Mouse (Mus musculus) spleen, postnatal 14 days (tissue): ENCODE results near the gene A630023A22Rik.

Source experiments
- DNase-seq, 2 experiments: peaks; one replicate each; pipeline ENCODE4 v3.0.0; 2021 to 2022; ENCODE audit warnings: low spot score in 2 of 2

Gene A630023A22Rik

GRCm38 (mm10) chr14:34102601-34103000, at the start of gene A630023A22Rik:
Gene A630023A22Rik (minus strand): TSS chr14:34102754.
- no peak for DNase-seq

- no peak for DNase-seq
Measured at GRCm38 (mm10) chr14:34152342-34152741, 49.8 kb upstream of the A630023A22Rik start, which contains the start of gene Npy4r. Gene Npy4r (minus strand): TSS chr14:34152489.

GRCm38 (mm10) chr14:34142915-34143314, 40.4 kb upstream of the A630023A22Rik start:
- no peak for DNase-seq

- DNase-seq: no peak
Measured at GRCm38 (mm10) chr14:34142316-34142715, 39.8 kb upstream of the A630023A22Rik start.

GRCm38 (mm10) chr14:34139671-34140664, 37.4 kb upstream of the A630023A22Rik start:
- DNase-seq: no peak

- no peak for DNase-seq
Measured at GRCm38 (mm10) chr14:34135391-34135790, 32.8 kb upstream of the A630023A22Rik start.

GRCm38 (mm10) chr14:34131216-34131615, 28.7 kb upstream of the A630023A22Rik start:
- DNase-seq: no peak

- no peak for DNase-seq
Measured at GRCm38 (mm10) chr14:34121691-34122090, 19.1 kb upstream of the A630023A22Rik start.

GRCm38 (mm10) chr14:34120923-34121351, 18.4 kb upstream of the A630023A22Rik start:
- DNase-seq: no peak

- no peak for DNase-seq
Measured at GRCm38 (mm10) chr14:34120016-34120910, 17.7 kb upstream of the A630023A22Rik start.

GRCm38 (mm10) chr14:34119046-34119723, 16.6 kb upstream of the A630023A22Rik start:
- no peak for DNase-seq

GRCm38 (mm10) chr14:34114311-34114710, 11.8 kb upstream of the A630023A22Rik start:
- DNase-seq: no peak

- no peak for DNase-seq
Measured at GRCm38 (mm10) chr14:34107594-34107993, 5.0 kb upstream of the A630023A22Rik start.

- peak in 1 of 2 experiments; percentile 9 for DNase-seq
Measured at GRCm38 (mm10) chr14:34106389-34107062, 4.0 kb upstream of the A630023A22Rik start.

- no peak for DNase-seq
Measured at GRCm38 (mm10) chr14:34104892-34105291, 2.3 kb upstream of the A630023A22Rik start.

- no peak for DNase-seq
Measured at GRCm38 (mm10) chr14:34103855-34104254, 1.3 kb upstream of the A630023A22Rik start.

GRCm38 (mm10) chr14:34096161-34096560, 6.4 kb downstream of the A630023A22Rik start:
- no peak for DNase-seq

- DNase-seq: no peak
Measured at GRCm38 (mm10) chr14:34092856-34093255, 9.7 kb downstream of the A630023A22Rik start.

- DNase-seq: no peak
Measured at GRCm38 (mm10) chr14:34091475-34091874, 11.1 kb downstream of the A630023A22Rik start.

- no peak for DNase-seq
Measured at GRCm38 (mm10) chr14:34089796-34090195, 12.8 kb downstream of the A630023A22Rik start.
